Mouse (Mus musculus) olfactory bulb, adult 2 months (tissue): ENCODE measurements around the gene Marveld1.

Experiments used
- CTCF ChIP-seq: fragments of 200-500 bp; IDR thresholded peaks from 2 replicates; pipeline ENCODE4 v1.5.1; 2012; ENCODE audit warnings: low read depth, mild to moderate bottlenecking, low read length, moderate library complexity; ENCODE audit not compliant: insufficient read depth
- POLR2A ChIP-seq: fragments of 200-500 bp; IDR thresholded peaks from 2 replicates; pipeline ENCODE4 v1.6.1; 2012; ENCODE audit warnings: mild to moderate bottlenecking, low read depth, low read length, moderate library complexity; ENCODE audit not compliant: insufficient read depth

- no peak for TF ChIP-seq CTCF
- no peak for TF ChIP-seq POLR2A
Observed at GRCm38 (mm10) chr19:42145731-42146130, 1.5 kb upstream of the Marveld1 start.
